Mouse (Mus musculus): Measurements from ENCODE around the gene 1700022I11Rik. TPM values are rescaled to one million over a fixed set of nuclear protein-coding genes. Genes with fewer than 3 reads are reported as not detected.
"Not testable (repeated sequence)": the region's sequence is repeated elsewhere in the genome, so short reads cannot be mapped to it uniquely, and the experiment has no call there.

The 1700022I11Rik gene
- polyA plus RNA-seq, 1 experiment from 2014 or later, result 0.24 TPM

DNA sequence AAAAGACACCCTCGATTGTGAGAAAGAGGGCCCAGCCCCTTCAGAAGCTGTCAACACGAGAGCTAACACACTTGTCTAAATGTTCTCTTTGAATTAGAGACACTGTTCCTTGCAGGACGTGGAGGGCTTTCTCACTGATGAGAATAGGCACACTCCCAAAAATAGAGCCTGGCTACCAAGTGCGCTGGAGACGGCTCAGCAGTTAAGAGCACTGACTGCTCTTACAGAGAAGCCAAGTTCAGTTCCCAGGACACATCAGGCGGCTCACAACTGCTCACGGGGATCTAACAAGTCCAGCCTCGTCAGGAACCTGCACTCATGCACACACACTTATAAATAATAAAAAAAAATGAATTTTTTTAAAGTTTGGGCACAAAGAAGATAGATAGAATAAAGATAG, 10.5 kb upstream of the 1700022I11Rik start:
- Histone ChIP-seq H3K27ac (no peak overlapping the region), H3K79me2 (ENCODE audit: inconsistent target) (no peaks in the 10 kb centered on the region), H3K36me3 (ENCODE audit: inconsistent target) (peaks cover 14% of the 10 kb centered on the region; the same call in 1 of the 2 replicates), H3K4me3 (ENCODE audit: inconsistent target) (no peak overlapping the region)
- WGBS (ENCODE audit: missing documents), result 90% methylated on average over 8 of the region's 8 CpGs

DNA sequence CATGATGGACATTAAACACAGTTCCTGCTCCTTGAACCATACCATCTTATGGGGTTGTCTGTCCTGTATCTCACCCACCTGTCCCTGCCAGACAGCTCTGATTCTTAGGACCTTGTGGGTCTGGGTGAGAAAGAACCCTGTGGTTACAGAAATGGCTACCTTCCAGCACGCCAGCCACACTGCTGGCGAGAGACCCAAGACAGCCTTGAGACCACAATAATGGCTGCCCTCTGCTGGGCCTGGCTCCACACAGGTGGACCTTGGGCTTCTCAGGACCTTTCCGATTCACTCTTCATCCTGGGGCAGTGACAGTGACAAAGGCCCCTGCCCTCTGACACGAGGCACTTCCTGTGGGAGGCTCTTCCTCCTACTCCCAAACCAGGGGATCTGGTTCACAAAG, 10.0 kb upstream of the 1700022I11Rik start:
- H3K36me3 ChIP-seq (ENCODE audit: inconsistent target), result peaks cover 14% of the 10 kb centered on the region; the same call in 1 of the 2 replicates
- 49% methylated on average over 4 of the region's 4 CpGs for WGBS (ENCODE audit: missing documents)
- no peaks in the 10 kb centered on the region for H3K79me2 ChIP-seq (ENCODE audit: inconsistent target)
- H3K4me3 ChIP-seq (ENCODE audit: inconsistent target), result no peak overlapping the region
- H3K27ac ChIP-seq, result no peak overlapping the region

DNA sequence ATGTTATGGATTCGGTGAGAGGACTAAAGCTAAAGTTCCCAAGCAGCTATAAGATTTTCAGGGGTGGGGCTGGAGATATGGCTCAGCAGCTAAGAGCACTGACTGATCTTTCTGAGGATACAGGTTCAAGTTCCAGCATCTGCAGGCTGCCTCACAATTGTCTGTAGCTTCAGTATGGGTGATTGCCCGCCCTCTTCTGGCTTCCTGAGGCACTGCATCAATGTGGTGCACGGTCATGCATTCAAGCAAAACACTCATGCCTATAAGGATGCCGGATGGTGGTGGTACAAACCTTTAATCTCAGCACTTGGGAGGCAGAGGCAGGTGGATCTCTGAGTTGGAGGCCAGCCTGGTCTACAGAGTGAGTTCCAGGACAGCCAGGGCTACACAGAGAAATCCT, 7.8 kb upstream of the 1700022I11Rik start:
- peaks cover 13% of the 10 kb centered on the region; the same call in 1 of the 2 replicates for H3K36me3 ChIP-seq (ENCODE audit: inconsistent target)
- no peak overlapping the region for H3K4me3 ChIP-seq (ENCODE audit: inconsistent target)
- 19% methylated on average over 4 of the region's 4 CpGs for WGBS (ENCODE audit: missing documents)
- H3K27ac ChIP-seq, result no peak overlapping the region
- H3K79me2 ChIP-seq (ENCODE audit: inconsistent target), result no peaks in the 10 kb centered on the region

DNA sequence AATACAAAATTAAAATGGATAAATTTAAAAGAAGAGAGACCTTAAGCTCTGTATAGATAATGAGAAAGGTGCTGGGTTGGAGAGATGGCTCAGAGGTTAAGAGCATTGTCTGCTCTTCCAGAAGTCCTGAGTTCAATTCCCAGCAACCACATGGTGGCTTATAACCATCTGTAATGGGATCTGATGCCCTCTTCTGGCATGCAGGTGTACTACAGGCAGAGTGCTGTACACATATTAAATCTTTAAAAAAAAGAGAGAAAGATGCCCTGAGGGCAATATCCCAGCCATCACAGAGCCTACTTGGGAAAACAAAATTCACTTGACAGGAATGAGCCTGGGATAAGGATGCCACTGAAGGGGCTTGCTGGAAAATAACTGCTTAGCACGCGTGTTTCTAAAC, 5.9 kb upstream of the 1700022I11Rik start:
- Histone ChIP-seq H3K27ac (no peak overlapping the region), H3K79me2 (ENCODE audit: inconsistent target) (no peaks in the 10 kb centered on the region), H3K4me3 (ENCODE audit: inconsistent target) (no peak overlapping the region), H3K36me3 (ENCODE audit: inconsistent target) (no peaks in the 10 kb centered on the region)
- WGBS (ENCODE audit: missing documents), result 100% methylated on average over 2 of the region's 2 CpGs

DNA sequence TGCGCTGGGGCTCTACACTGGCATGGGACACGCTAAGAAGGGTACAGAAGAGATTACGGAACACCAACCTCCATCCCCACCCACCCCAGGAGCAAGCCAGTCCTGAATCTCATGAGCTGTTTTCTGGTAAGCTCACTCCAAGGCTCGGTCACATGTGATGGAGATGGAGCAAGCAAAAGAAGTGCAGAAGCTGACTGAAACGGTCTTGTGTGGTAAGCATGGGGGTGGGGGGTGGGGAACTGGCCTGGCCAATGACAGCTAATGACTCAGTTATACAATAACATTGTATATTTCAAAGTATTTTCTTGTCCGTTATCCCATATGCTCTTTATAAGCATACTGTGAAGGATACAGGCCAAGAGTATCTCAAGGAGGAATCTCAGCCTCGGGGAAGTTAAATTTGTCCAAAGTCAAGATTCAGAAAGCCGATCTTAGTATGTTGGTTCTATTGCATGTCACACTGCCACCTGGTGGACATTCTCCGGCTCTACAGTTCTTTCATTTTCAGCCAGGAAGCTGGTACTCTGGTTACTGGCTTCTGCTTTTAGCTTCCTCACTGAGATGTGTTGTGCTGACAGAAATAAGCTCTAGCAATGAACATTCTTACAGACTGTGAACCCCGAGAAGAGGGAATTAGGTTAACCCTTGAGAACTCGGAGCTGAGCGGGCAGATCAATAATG, 4.2 kb upstream of the 1700022I11Rik start:
- no peak overlapping the region for H3K4me3 ChIP-seq (ENCODE audit: inconsistent target)
- no peaks in the 10 kb centered on the region for H3K36me3 ChIP-seq (ENCODE audit: inconsistent target)
- WGBS (ENCODE audit: missing documents), result 18% methylated on average over 12 of the region's 12 CpGs
- H3K79me2 ChIP-seq (ENCODE audit: inconsistent target), result no peaks in the 10 kb centered on the region
- peak overlapping the region; percentile 33; the same call in 1 of the 2 replicates for H3K27ac ChIP-seq

DNA sequence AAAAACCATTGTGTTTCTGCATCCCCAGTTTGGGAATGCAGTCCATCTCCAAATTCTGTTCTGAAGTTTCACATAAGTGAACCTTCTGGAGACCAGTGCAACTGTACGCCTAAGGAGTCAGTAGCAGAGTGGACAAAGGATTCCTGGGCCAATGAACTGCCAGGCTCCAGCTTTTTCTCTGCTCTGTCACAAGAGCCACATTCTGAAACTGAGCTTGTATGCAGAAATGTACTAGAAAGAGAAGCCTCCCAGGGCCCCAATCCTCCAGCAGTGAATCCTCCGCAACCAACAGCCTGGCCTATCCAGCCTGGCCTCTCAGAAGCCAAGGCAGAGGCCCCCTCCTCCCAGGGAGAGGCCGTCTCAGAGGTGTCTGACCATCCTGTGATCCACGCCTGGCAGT, 3.5 kb downstream of the 1700022I11Rik start:
- H3K4me3 ChIP-seq (ENCODE audit: inconsistent target), result no peak overlapping the region
- H3K27ac ChIP-seq, result no peak overlapping the region
- WGBS (ENCODE audit: missing documents), result 90% methylated on average over 4 of the region's 4 CpGs
- no peaks in the 10 kb centered on the region for H3K79me2 ChIP-seq (ENCODE audit: inconsistent target)
- no peaks in the 10 kb centered on the region for H3K36me3 ChIP-seq (ENCODE audit: inconsistent target)

DNA sequence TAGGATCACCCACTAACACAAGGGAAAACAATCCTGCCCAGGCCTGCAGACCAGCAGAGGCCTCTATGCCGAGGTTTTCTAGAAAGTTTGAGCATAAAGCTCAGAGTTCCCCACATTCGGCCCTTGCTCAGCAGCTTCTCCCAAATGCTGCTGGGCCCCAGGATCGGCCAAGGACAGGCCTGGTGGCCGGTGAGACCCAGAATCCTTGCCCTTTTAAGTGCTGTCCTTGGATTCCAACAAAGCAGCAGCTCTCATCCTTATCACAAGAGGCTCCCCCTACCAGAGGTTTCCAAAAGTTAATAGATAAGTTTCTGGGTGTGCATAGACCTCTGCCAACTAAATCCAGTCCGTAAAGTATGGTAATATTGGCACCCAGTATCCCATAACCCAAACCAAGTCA, 4.5 kb downstream of the 1700022I11Rik start:
- Histone ChIP-seq H3K36me3 (ENCODE audit: inconsistent target) (peaks cover 6% of the 10 kb centered on the region; the same call in 1 of the 2 replicates), H3K79me2 (ENCODE audit: inconsistent target) (no peaks in the 10 kb centered on the region), H3K4me3 (ENCODE audit: inconsistent target) (no peak overlapping the region), H3K27ac (no peak overlapping the region)
- 95% methylated on average over 5 of the region's 5 CpGs for WGBS (ENCODE audit: missing documents)

DNA sequence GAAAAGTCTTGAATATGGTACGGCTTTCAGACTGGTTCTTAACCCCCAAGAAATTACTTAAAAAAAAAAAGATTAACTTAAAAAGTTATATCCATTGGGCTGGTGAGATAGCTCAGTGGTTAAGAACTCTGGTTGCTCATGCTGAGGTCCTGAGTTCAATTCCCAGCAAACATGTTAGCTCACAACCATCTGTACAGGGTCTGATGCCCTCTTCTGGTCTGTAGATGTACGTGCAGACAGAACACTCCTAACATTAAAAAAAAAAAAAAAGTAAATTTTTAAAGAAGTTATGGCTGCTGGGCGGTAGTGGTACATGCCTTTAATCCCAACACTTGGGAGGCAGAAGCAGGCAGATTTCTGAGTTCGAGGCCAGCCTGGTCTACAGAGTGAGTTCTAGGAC, 8.7 kb downstream of the 1700022I11Rik start:
- H3K36me3 ChIP-seq (ENCODE audit: inconsistent target), result peaks cover 21% of the 10 kb centered on the region
- no peak overlapping the region for H3K27ac ChIP-seq
- 84% methylated on average over 4 of the region's 4 CpGs for WGBS (ENCODE audit: missing documents)
- H3K4me3 ChIP-seq (ENCODE audit: inconsistent target), result no peak overlapping the region
- no peaks in the 10 kb centered on the region for H3K79me2 ChIP-seq (ENCODE audit: inconsistent target)

DNA sequence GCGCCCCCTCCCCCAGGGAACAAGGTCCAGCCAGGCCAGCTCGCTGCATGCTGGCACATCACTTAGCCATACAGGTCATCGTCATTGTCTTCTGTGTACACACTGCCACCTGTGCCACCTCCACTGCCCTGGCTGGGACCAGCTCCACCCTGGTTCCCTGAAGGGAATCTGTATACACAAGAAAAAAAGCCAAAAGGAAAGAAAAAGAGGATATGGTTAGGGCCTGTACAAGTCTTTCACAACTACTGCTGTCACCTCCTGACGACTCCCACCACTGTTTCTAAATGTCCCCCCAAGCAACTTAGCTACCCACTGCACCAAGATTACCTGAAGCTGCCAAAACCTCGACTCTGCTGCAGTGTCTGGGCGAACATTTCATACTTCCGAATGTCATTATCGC, 11.1 kb downstream of the 1700022I11Rik start:
- H3K79me2 ChIP-seq (ENCODE audit: inconsistent target); H3K4me3 ChIP-seq (ENCODE audit: inconsistent target); H3K27ac ChIP-seq: not testable (repeated sequence)
- WGBS (ENCODE audit: missing documents), result 70% methylated on average over 2 of the region's 8 CpGs
- peaks cover 44% of the 10 kb centered on the region for H3K36me3 ChIP-seq (ENCODE audit: inconsistent target)

DNA sequence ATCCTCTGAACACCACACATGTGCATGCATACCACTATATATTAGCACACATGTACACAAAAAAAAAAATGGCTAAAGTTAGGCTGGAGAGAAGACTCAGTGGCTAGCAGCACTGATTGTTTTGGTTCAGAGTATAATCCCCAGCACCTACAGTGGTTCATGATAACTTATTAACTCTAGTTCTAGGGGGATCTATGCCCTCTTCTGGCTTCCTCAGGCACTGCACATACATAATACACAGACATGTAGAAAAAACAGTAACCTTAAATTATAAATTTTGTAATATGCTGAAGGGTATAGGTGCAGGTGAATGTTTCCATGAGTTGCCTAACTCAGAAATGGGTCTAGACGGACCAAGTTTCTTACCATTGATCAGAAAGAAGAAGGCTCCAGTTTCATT, 18.9 kb downstream of the 1700022I11Rik start:
- WGBS (ENCODE audit: missing documents), result 92% methylated on average over 1 of the region's 1 CpGs
- peaks cover 94% of the 10 kb centered on the region for H3K36me3 ChIP-seq (ENCODE audit: inconsistent target)
- peaks cover 50% of the 10 kb centered on the region; the same call in 1 of the 2 replicates for H3K79me2 ChIP-seq (ENCODE audit: inconsistent target)
- no peak overlapping the region for H3K27ac ChIP-seq
- H3K4me3 ChIP-seq (ENCODE audit: inconsistent target), result no peak overlapping the region

DNA sequence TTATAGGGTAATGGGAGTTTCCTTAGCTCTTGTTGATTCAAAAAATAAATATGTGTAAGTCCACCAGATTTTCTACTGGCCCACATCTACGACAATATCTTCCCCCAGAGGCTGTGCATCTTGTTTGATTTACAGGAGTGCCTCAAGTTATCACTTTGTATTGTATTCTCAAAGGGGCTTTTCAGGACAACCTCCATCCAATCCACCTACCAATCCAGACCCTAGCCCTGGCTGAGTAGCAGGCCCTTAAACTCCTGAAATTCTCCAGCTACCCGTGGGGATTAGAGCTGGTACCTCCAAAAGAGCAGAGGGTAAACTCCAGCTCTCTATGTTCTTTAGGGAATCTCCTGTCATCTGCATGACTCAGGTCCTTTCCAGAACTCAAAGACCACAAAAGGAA, 28.6 kb downstream of the 1700022I11Rik start:
- WGBS (ENCODE audit: missing documents), result 39% methylated on average over 2 of the region's 2 CpGs
- no peak overlapping the region; the same call in 1 of the 2 replicates for H3K4me3 ChIP-seq (ENCODE audit: inconsistent target)
- H3K36me3 ChIP-seq (ENCODE audit: inconsistent target), result peaks cover 26% of the 10 kb centered on the region
- peaks cover 66% of the 10 kb centered on the region for H3K79me2 ChIP-seq (ENCODE audit: inconsistent target)
- no peak overlapping the region for H3K27ac ChIP-seq

DNA sequence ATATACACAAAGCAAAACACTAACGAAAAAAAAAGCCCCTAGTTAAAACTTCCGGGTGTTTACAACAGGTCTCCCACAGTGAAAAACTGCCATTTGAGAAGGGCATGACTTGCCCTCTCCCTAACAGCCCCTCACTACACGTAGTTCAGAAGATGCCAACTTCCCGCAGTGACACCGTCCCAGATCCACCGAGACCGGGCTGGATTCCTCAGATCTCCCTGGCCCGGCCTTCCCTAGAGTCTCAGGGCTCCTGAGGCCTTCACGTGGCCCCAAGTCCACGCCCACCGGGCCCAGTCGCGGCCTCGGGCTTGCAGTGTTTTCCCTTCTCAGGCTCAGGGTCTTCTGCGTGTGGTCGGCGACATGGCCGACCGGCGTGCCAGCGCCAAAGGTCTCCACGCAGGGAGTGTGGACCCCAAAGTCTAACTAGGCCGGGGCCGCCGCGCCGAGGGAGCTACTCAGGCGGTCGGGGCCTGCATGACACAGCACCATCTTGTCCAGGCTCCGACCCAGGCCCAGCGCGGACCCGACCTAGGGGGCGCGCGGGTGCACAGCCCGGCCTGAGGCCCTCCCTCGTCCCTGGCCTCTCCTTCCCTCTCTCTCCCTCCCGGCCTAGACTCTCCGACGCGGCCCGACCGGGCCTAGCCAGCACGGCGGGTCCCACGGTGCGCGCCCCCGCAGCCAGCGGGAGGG, 30.2 kb downstream of the 1700022I11Rik start:
- Histone ChIP-seq H3K4me3 (ENCODE audit: inconsistent target) (peak overlapping the region; percentile 87), H3K27ac (peak overlapping the region; percentile 51), H3K79me2 (ENCODE audit: inconsistent target) (peaks cover 50% of the 10 kb centered on the region), H3K36me3 (ENCODE audit: inconsistent target) (peaks cover 10% of the 10 kb centered on the region)
- WGBS (ENCODE audit: missing documents), result under 1% methylated on average over 48 of the region's 51 CpGs

DNA sequence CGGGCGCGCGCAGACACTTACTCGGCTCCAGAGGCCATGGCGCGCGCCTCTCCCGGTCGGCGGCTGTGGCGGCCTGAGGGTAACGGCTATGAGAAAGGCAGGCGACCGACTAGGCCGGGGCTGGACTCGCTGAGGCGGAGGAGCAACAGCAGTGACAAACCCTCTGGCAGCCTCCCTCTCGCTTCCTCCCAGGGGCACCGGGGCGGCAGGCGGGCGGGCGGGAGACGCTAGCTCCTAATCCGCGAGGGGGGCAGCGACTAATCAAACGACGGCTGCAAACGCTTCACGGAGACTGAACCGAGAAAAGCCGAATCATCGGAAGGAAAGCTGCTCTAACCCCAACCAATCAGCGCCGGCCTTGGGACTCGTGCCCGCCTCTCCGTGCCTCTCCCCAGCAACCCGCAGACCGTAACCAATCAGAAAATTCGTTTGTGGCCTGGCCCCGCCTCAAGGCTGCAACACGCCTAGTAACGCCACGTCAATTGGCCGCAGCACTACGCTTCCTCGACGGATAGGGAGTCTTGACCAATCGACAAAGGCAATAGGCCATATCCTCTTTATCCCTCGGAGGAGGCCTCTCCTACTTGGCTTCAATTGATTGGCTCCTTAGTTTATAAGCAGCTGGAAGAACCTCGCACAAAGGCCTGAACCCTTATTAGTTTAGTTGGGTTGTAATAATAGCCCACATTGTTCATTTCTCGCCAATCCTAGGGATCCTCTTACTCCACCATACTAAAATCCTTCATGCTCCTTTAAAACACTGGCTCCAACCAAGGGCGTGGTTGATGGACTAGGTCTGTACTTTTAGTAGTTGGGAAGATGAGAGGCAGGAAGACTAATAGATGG, 31.0 kb downstream of the 1700022I11Rik start, which contains the start of gene Vcp:
TSS of gene Vcp (minus strand) at position 367 of the 846 bp plus-strand sequence.
- H3K79me2 ChIP-seq (ENCODE audit: inconsistent target), result peaks cover 42% of the 10 kb centered on the region
- H3K4me3 ChIP-seq (ENCODE audit: inconsistent target), result peak within 1 kb of the TSS; percentile 87
- peak within 1 kb of the TSS; percentile 51 for H3K27ac ChIP-seq
- not testable (repeated sequence) for H3K36me3 ChIP-seq (ENCODE audit: inconsistent target)
- WGBS (ENCODE audit: missing documents), result 1% methylated on average over 44 of the region's 56 CpGs

DNA sequence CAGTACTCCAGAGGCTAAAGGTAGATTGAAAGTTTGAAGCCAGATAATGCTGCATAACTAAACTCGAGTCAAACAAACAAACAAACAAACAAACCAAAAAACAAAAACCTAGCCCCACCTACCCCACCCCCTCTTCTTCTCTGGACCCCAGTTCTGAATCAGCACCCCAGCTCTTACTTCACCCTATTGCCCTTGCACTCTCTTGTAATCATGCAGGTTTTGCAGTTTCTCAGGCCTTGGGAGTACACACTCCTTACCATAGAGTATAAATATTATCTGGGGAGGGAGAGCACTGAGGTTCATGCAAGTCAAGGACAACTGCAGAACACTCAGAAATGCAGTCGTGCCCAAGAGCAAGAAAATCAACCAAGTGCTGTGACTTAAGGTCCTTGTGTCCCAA, 31.9 kb downstream of the 1700022I11Rik start:
- WGBS (ENCODE audit: missing documents), result 98% methylated on average over 2 of the region's 2 CpGs
- no peak overlapping the region for H3K4me3 ChIP-seq (ENCODE audit: inconsistent target)
- H3K36me3 ChIP-seq (ENCODE audit: inconsistent target), result no peaks in the 10 kb centered on the region
- peaks cover 33% of the 10 kb centered on the region for H3K79me2 ChIP-seq (ENCODE audit: inconsistent target)
- no peak overlapping the region for H3K27ac ChIP-seq
